Mouse (Mus musculus) cerebellum, adult 2 months (tissue): ENCODE data around the gene Ip6k3.

Source experiments
- CTCF ChIP-seq: fragments of 200-500 bp; IDR thresholded peaks from 2 replicates; pipeline ENCODE4 v1.5.1; 2011; ENCODE audit warnings: low read depth, mild to moderate bottlenecking, control low read depth, low read length, moderate library complexity, borderline replicate concordance; ENCODE audit not compliant: insufficient read depth
- POLR2A ChIP-seq: fragments of 200-500 bp; IDR thresholded peaks from 2 replicates; pipeline ENCODE4 v1.6.1; 2011; ENCODE audit warnings: low read length, control low read depth, borderline replicate concordance; ENCODE audit not compliant: insufficient read depth

DNA sequence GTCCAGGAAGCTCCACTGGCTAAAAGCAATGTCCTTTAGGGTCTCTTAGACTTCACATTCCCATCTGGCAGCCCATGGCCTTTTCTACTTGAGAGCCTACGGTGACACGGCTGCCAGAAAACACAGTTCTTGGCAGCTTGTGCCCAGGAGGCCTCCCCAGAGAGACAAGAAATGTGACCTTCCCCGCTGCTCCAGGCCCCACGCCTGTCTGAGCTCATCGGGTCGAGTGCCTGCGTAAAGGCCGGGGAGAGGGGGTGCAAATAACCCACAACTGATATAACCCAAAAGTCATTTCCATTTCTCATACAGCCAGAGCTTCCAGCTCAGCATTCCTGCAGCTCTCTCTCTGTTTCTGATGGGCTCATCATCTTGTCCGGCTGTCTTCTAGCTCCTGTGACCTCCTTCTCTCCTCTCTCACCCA, 13.8 kb downstream of the Ip6k3 start:
- TF ChIP-seq POLR2A (no peak), CTCF (no peak)
